Mouse (Mus musculus): ENCODE data around the gene Btf3. TPM values are rescaled to one million over a fixed set of nuclear protein-coding genes. Genes with fewer than 3 reads are reported as not detected.

Btf3 gene
- polyA plus RNA-seq (2015; fragmentation: Nextera tagmentation; extraction: Ambion mirVana): 306 and 312 TPM in 2 replicates

DNA sequence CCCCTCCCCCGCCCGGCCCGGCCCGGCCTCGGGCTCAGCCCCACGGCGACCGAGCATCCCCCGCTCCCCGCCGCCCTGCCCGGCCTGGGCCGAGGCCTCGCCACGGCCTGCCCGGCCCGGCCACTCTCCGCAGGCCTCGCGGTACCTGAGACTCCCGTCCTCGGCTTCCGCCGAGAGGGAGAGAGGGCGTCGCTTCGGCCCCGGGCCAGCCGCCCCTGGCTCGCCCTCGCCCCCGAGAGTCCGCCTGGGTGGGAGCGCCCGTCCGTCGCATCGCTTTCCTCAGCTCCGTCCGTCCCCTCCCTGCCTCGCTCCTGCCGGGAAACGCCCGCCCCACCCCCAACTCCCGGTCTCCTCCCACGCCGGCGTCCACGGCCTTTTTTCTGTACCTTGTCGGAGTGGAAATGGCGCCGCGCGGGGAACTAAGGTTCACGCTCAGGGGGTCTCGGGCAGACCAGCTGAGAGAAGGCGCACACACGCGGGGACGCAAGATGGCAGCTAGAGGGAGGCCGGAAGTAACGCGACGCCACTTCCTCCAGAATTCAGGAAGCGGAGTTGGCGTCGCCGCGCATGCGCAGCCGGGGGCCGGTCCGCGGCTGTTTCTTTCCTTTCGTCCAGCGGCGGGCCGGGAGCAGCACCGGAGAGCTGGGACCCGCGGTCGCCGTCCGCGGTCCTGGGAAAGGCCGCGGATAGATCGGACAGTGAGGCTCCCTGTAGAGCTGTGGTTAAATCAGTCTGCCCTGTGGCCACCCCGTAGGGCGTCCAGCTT lies at the start of gene Btf3:
Gene Btf3, minus strand, starts transcription at position 527 of the 766 bp plus-strand sequence.
- H3K9me3 ChIP-seq (ENCODE audit: low read length): no peaks in the 10 kb centered on the region
- peak within 1 kb of the TSS; percentile 99 for H3K4me3 ChIP-seq (ENCODE audit: low read depth, low read length)
- DNase-seq (peak; percentile 96), ATAC-seq (peak; percentile 92)
- H3K27me3 ChIP-seq (ENCODE audit: insufficient read depth, low read length): no peaks in the 10 kb centered on the region
- H3K4me2 ChIP-seq (ENCODE audit: low read depth, low read length): peak within 1 kb of the TSS; percentile 83
- peaks cover 24% of the 10 kb centered on the region for H3K36me3 ChIP-seq (replicated peaks; ENCODE audit: insufficient read depth, low read length)
- TF ChIP-seq EP300 (IDR thresholded peaks at IDR 0.05; ENCODE audit: low read depth): peak; percentile 50; the same call in 1 of the 2 replicates
- peak; percentile 40 for TF ChIP-seq CTCF (IDR thresholded peaks at IDR 0.05; ENCODE audit: low read depth)
- H3K4me1 ChIP-seq (ENCODE audit: insufficient read depth): peaks cover 19% of the 10 kb centered on the region
- WGBS (ENCODE audit: insufficient replicate concordance): under 1% methylated on average over 67 of the region's 90 CpGs
- peak within 1 kb of the TSS; percentile 95 for H3K27ac ChIP-seq (ENCODE audit: low read depth)
- peak within 1 kb of the TSS; percentile 98 for H3K9ac ChIP-seq (replicated peaks)

DNA sequence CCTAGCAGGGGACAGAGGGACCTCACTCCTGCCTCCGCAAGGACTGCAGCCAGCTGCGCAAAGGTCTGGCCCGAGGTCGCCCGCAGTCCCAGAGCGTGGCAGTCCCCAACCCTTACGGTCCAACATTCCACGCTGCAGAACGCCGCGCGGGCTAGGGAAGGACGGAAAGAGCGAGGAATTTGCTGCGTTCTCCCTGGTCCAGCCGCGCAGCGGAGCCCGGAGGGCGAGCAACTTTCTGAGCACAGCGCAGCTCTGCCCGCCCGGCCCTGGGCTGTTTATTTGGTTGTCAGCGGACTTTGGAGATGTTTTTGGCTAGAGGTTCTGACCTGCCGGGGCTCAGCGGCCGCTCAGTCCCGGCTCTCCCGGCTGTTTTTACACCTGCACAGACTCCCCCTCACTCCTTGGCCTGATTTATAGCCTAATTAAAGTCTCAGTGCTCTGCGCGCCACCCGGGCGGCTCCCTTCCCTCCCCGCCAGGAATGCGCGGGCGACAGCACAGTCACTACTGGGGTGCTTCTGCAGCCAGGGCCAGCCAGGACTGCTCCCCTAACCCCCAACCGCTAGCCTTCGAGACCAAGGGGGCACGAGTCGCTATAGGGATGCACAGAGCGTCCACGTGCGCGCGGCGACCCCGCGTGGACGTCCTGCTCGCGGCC lies 49.1 kb upstream of the Btf3 start:
- WGBS (ENCODE audit: insufficient replicate concordance): under 1% methylated on average over 52 of the region's 52 CpGs
- ATAC-seq (no peak), DNase-seq (no peak)
- H3K36me3 ChIP-seq (replicated peaks; ENCODE audit: insufficient read depth, low read length): no peaks in the 10 kb centered on the region
- no peaks in the 10 kb centered on the region for H3K9me3 ChIP-seq (ENCODE audit: low read length)
- H3K27ac ChIP-seq (ENCODE audit: low read depth): no peak overlapping the region
- H3K27me3 ChIP-seq (ENCODE audit: insufficient read depth, low read length): peaks cover 81% of the 10 kb centered on the region
- no peak overlapping the region for H3K4me2 ChIP-seq (ENCODE audit: low read depth, low read length)
- no peak overlapping the region for H3K9ac ChIP-seq (replicated peaks)
- H3K4me1 ChIP-seq (ENCODE audit: insufficient read depth): no peaks in the 10 kb centered on the region
- no peak for TF ChIP-seq EP300 (IDR thresholded peaks at IDR 0.05; ENCODE audit: low read depth)
- no peak for TF ChIP-seq CTCF (IDR thresholded peaks at IDR 0.05; ENCODE audit: low read depth)
- no peak overlapping the region for H3K4me3 ChIP-seq (ENCODE audit: low read depth, low read length)

- Histone ChIP-seq H3K9me3 (ENCODE audit: low read length) (no peaks in the 10 kb centered on the region), H3K9ac (replicated peaks) (no peak overlapping the region), H3K4me3 (ENCODE audit: low read depth, low read length) (no peak overlapping the region), H3K27me3 (ENCODE audit: insufficient read depth, low read length) (peaks cover 89% of the 10 kb centered on the region), H3K4me1 (ENCODE audit: insufficient read depth) (no peaks in the 10 kb centered on the region), H3K36me3 (replicated peaks; ENCODE audit: insufficient read depth, low read length) (no peaks in the 10 kb centered on the region), H3K4me2 (ENCODE audit: low read depth, low read length) (no peak overlapping the region), H3K27ac (ENCODE audit: low read depth) (no peak overlapping the region)
- TF ChIP-seq CTCF (IDR thresholded peaks at IDR 0.05; ENCODE audit: low read depth) (no peak), EP300 (IDR thresholded peaks at IDR 0.05; ENCODE audit: low read depth) (no peak)
- DNase-seq (no peak), ATAC-seq (no peak)
- WGBS (ENCODE audit: insufficient replicate concordance): 3% methylated on average over 8 of the region's 8 CpGs
Measured at GRCm38 (mm10) chr13:98365081-98365480, 48.3 kb upstream of the Btf3 start.

- TF ChIP-seq CTCF (IDR thresholded peaks at IDR 0.05; ENCODE audit: low read depth): no peak
- TF ChIP-seq EP300 (IDR thresholded peaks at IDR 0.05; ENCODE audit: low read depth): no peak
- WGBS (ENCODE audit: insufficient replicate concordance): 8% methylated on average over 4 of the region's 4 CpGs
- no peak for ATAC-seq
Measured at GRCm38 (mm10) chr13:98363046-98363445, 46.2 kb upstream of the Btf3 start.

DNA sequence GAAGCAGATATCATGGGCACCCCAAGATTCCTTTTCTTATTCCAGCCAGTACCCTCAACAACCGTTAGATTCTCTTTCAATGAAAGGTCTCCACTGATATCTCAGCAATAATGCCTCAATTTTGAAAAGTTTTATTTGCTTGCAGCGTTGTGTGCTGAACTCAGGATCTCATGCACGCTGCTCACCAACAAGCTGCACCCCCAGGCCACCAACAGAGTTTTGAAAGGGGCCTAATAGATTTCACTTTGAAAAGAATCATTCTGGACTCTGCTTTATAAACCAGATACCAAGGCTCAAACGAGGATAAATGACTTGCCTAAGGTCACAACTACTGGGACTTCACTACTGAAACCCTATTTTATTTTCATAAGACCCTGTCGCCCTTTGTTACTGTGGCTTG lies 44.4 kb upstream of the Btf3 start:
- Histone ChIP-seq H3K9ac (replicated peaks) (no peak overlapping the region), H3K4me2 (ENCODE audit: low read depth, low read length) (no peak overlapping the region), H3K9me3 (ENCODE audit: low read length) (no peaks in the 10 kb centered on the region), H3K4me3 (ENCODE audit: low read depth, low read length) (no peak overlapping the region), H3K27me3 (ENCODE audit: insufficient read depth, low read length) (peaks cover 88% of the 10 kb centered on the region), H3K36me3 (replicated peaks; ENCODE audit: insufficient read depth, low read length) (no peaks in the 10 kb centered on the region), H3K4me1 (ENCODE audit: insufficient read depth) (no peaks in the 10 kb centered on the region), H3K27ac (ENCODE audit: low read depth) (no peak overlapping the region)
- DNase-seq (no peak), ATAC-seq (no peak)
- WGBS (ENCODE audit: insufficient replicate concordance): 6% methylated on average over 5 of the region's 5 CpGs
- no peak for TF ChIP-seq CTCF (IDR thresholded peaks at IDR 0.05; ENCODE audit: low read depth)

More at GRCm38 (mm10) chr13:98363046-98363445, 46.2 kb upstream of the Btf3 start:
- DNase-seq: no peak
- Histone ChIP-seq H3K4me1 (ENCODE audit: insufficient read depth) (no peaks in the 10 kb centered on the region), H3K36me3 (replicated peaks; ENCODE audit: insufficient read depth, low read length) (no peaks in the 10 kb centered on the region), H3K4me2 (ENCODE audit: low read depth, low read length) (no peak overlapping the region), H3K4me3 (ENCODE audit: low read depth, low read length) (no peak overlapping the region), H3K27me3 (ENCODE audit: insufficient read depth, low read length) (peaks cover 90% of the 10 kb centered on the region), H3K27ac (ENCODE audit: low read depth) (no peak overlapping the region), H3K9ac (replicated peaks) (no peak overlapping the region), H3K9me3 (ENCODE audit: low read length) (no peaks in the 10 kb centered on the region)

DNA sequence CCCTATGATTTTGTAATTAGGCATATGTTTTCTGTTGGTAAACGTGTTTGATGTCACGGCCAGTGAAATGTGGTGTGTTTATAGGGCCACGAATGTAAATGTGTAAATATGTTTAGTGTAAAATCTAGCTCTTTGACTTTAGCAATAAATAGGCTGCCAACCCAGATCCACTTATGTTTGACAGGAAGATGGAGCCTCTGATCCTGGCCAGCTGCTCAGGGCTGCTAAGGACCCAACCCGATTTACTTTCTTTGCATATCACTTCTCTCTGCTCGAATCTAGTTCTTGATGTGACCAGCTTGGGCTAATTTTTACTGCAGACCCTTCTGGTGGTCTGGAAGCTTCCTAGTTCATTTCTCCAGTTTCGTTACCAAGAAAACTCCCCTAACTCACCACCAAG lies 43.6 kb upstream of the Btf3 start:
- no peak for TF ChIP-seq CTCF (IDR thresholded peaks at IDR 0.05; ENCODE audit: low read depth)
- no peak for TF ChIP-seq EP300 (IDR thresholded peaks at IDR 0.05; ENCODE audit: low read depth)
- 5% methylated on average over 6 of the region's 6 CpGs for WGBS (ENCODE audit: insufficient replicate concordance)
- peaks cover 88% of the 10 kb centered on the region for H3K27me3 ChIP-seq (ENCODE audit: insufficient read depth, low read length)
- DNase-seq (no peak), ATAC-seq (no peak)
- no peak overlapping the region for H3K9ac ChIP-seq (replicated peaks)
- H3K9me3 ChIP-seq (ENCODE audit: low read length): no peaks in the 10 kb centered on the region
- H3K4me1 ChIP-seq (ENCODE audit: insufficient read depth): peaks cover 5% of the 10 kb centered on the region
- H3K4me2 ChIP-seq (ENCODE audit: low read depth, low read length): no peak overlapping the region
- H3K4me3 ChIP-seq (ENCODE audit: low read depth, low read length): no peak overlapping the region
- no peaks in the 10 kb centered on the region for H3K36me3 ChIP-seq (replicated peaks; ENCODE audit: insufficient read depth, low read length)
- no peak overlapping the region for H3K27ac ChIP-seq (ENCODE audit: low read depth)
